Mouse (Mus musculus) layer of hippocampus, adult 8-10 months (tissue): ENCODE data around the gene Piezo1. TPM values are rescaled to one million over a fixed set of nuclear protein-coding genes. Genes with fewer than 3 reads are reported as not detected.

ENCODE experiments used
- DNase-seq, 2 experiments: peaks; one replicate each; pipeline ENCODE4 v3.0.0; 2022; ENCODE audit warnings: low spot score in 2 of 2
- total RNA-seq, 4 experiments: library from RNA; stranded (reverse); gene quantifications; 2 replicates each; pipeline ENCODE4 v1.2.4; 2022

The Piezo1 gene
- total RNA-seq, 4 experiments from 2014 or later = 4.6 to 7.0 (median 4.9) TPM

- DNase-seq = no peak
Measured at GRCm38 (mm10) chr8:122546811-122547453, 4.2 kb downstream of the Piezo1 start.

GRCm38 (mm10) chr8:122546066-122546755, 4.9 kb downstream of the Piezo1 start:
- no peak for DNase-seq

GRCm38 (mm10) chr8:122544138-122544537, 7.0 kb downstream of the Piezo1 start:
- DNase-seq = no peak

GRCm38 (mm10) chr8:122538310-122539076, 12.6 kb downstream of the Piezo1 start:
- DNase-seq = no peak

GRCm38 (mm10) chr8:122537812-122538211, 13.3 kb downstream of the Piezo1 start:
- DNase-seq = no peak

- no peak for DNase-seq
Measured at GRCm38 (mm10) chr8:122537033-122537432, 14.1 kb downstream of the Piezo1 start.

GRCm38 (mm10) chr8:122531312-122531711, 19.8 kb downstream of the Piezo1 start:
- DNase-seq = no peak

GRCm38 (mm10) chr8:122529159-122529558, 22.0 kb downstream of the Piezo1 start:
- DNase-seq = no peak

- DNase-seq = no peak
Measured at GRCm38 (mm10) chr8:122527937-122528336, 23.2 kb downstream of the Piezo1 start.

GRCm38 (mm10) chr8:122526526-122527170, 24.5 kb downstream of the Piezo1 start:
- no peak for DNase-seq

GRCm38 (mm10) chr8:122526084-122526483, 25.0 kb downstream of the Piezo1 start:
- DNase-seq = no peak

GRCm38 (mm10) chr8:122525004-122525403, 26.1 kb downstream of the Piezo1 start:
- DNase-seq = no peak

GRCm38 (mm10) chr8:122524506-122524905, 26.6 kb downstream of the Piezo1 start:
- no peak for DNase-seq

- peak in 1 of 2 experiments; percentile 23 for DNase-seq
Measured at GRCm38 (mm10) chr8:122523652-122524360, 27.3 kb downstream of the Piezo1 start.

GRCm38 (mm10) chr8:122522796-122523651, 28.1 kb downstream of the Piezo1 start:
- DNase-seq = no peak

GRCm38 (mm10) chr8:122520611-122521010, 30.5 kb downstream of the Piezo1 start:
- no peak for DNase-seq

GRCm38 (mm10) chr8:122517541-122518190, 33.5 kb downstream of the Piezo1 start:
- no peak for DNase-seq

- no peak for DNase-seq
Measured at GRCm38 (mm10) chr8:122515699-122516098, 35.4 kb downstream of the Piezo1 start.

GRCm38 (mm10) chr8:122512392-122512791, 38.7 kb downstream of the Piezo1 start:
- DNase-seq = no peak

- no peak for DNase-seq
Measured at GRCm38 (mm10) chr8:122511552-122511951, 39.6 kb downstream of the Piezo1 start.
